Mouse (Mus musculus) liver, embryonic 14.5 days (tissue): Measurements from ENCODE around the gene Ndp. TPM values are rescaled to one million over a fixed set of nuclear protein-coding genes. Genes with fewer than 3 reads are reported as not detected.

Experiments
- ATAC-seq: fragments of 200-750 bp; cut with Nextera tagmentation; 2 replicates; pipeline ENCODE4 v1.8.0; 2017; ENCODE audit warnings: moderate number of reproducible peaks, mild to moderate bottlenecking, moderate library complexity; ENCODE audit not compliant: insufficient read depth
- DNase-seq, 3 experiments: peaks; one replicate each; pipeline ENCODE4 v3.0.0-alpha.2; 2012 to 2013; ENCODE audit warnings: low read depth in 3 of 3, low spot score in 3 of 3
- H3K27ac ChIP-seq: fragments of 300-500 bp; sonication (generic); 2 replicates; pipeline ENCODE4 v1.5.1; 2014; ENCODE audit warnings: moderate library complexity, mild to moderate bottlenecking, control low read depth, inconsistent platforms
- H3K27me3 ChIP-seq: fragments of 300-500 bp; sonication (generic); 2 replicates; pipeline ENCODE4 v1.6.1; 2014; ENCODE audit warnings: mild to moderate bottlenecking, low read length, moderate library complexity; ENCODE audit not compliant: control insufficient read depth, insufficient read depth
- H3K36me3 ChIP-seq: fragments of 300-500 bp; sonication (generic); replicated peaks from 2 replicates; pipeline ENCODE4 v1.6.1; 2014; ENCODE audit warnings: low read depth; ENCODE audit not compliant: control insufficient read depth, insufficient read depth
- H3K4me1 ChIP-seq, 2 experiments: fragments of 200-500 bp in 1 of 2; fragments of 300-500 bp in 1 of 2; sonication (generic) in 1 of 2; replicated peaks; 2 replicates each; pipeline ENCODE4 v1.6.1; 2012 to 2014; ENCODE audit warnings: antibody characterized with exemption in 1 of 2, inconsistent platforms in 1 of 2, low read length in 1 of 2; ENCODE audit not compliant: control insufficient read depth in 2 of 2, insufficient read depth in 2 of 2
- H3K4me2 ChIP-seq: fragments of 300-500 bp; sonication (generic); 2 replicates; pipeline ENCODE4 v1.6.1; 2014; ENCODE audit warnings: low read depth, mild to moderate bottlenecking, control low read depth, moderate library complexity
- H3K4me3 ChIP-seq, 2 experiments: fragments of 200-500 bp in 1 of 2; fragments of 300-500 bp in 1 of 2; sonication (generic) in 1 of 2; 2 replicates each; pipeline ENCODE4 v1.5.1; 2012 to 2014; ENCODE audit warnings: low read depth in 2 of 2, low read length in 2 of 2, mild to moderate bottlenecking in 2 of 2, control low read depth in 1 of 2, inconsistent platforms in 1 of 2, moderate library complexity in 1 of 2; ENCODE audit not compliant: insufficient read depth in 1 of 2
- H3K9ac ChIP-seq: fragments of 300-500 bp; sonication (generic); replicated peaks from 2 replicates; pipeline ENCODE4 v1.6.1; 2014; ENCODE audit warnings: mild to moderate bottlenecking, control low read depth, moderate library complexity
- H3K9me3 ChIP-seq: fragments of 300-500 bp; sonication (generic); 2 replicates; pipeline ENCODE4 v1.6.1; 2016; ENCODE audit warnings: low read length, mixed read lengths; ENCODE audit not compliant: control insufficient read depth
- CTCF ChIP-seq: IDR thresholded peaks from 2 replicates; pipeline ENCODE4 v1.5.1; 2016; ENCODE audit warnings: antibody characterized with exemption, low read depth, control low read depth
- EP300 ChIP-seq: IDR thresholded peaks from 2 replicates; pipeline ENCODE4 v1.6.1; 2016; ENCODE audit warnings: antibody characterized with exemption, low read depth
- WGBS: fragments of 180-500 bp; shearing (Covaris S2); extraction: QIAGEN DNeasy Blood & Tissue Kit; methylation state at CpG from one replicate; pipeline ENCODE4 v1.1.7; 2014; ENCODE audit not compliant: insufficient replicate concordance; 5-methylcytosine and 5-hydroxymethylcytosine counted together
- polyA plus RNA-seq, 2 experiments: library from polyadenylated mRNA; depleted of rRNA in 1 of 2; stranded (reverse) in 1 of 2; unstranded in 1 of 2; fragments of >200 nt; fragmentation: Nextera tagmentation in 1 of 2; extraction: Ambion mirVana in 1 of 2; gene quantifications; 2 replicates each; pipeline versions ENCODE4 v1.2.1 to v1.2.3; 2012 to 2014

Ndp gene
- polyA plus RNA-seq, 2 experiments = not detected

DNA sequence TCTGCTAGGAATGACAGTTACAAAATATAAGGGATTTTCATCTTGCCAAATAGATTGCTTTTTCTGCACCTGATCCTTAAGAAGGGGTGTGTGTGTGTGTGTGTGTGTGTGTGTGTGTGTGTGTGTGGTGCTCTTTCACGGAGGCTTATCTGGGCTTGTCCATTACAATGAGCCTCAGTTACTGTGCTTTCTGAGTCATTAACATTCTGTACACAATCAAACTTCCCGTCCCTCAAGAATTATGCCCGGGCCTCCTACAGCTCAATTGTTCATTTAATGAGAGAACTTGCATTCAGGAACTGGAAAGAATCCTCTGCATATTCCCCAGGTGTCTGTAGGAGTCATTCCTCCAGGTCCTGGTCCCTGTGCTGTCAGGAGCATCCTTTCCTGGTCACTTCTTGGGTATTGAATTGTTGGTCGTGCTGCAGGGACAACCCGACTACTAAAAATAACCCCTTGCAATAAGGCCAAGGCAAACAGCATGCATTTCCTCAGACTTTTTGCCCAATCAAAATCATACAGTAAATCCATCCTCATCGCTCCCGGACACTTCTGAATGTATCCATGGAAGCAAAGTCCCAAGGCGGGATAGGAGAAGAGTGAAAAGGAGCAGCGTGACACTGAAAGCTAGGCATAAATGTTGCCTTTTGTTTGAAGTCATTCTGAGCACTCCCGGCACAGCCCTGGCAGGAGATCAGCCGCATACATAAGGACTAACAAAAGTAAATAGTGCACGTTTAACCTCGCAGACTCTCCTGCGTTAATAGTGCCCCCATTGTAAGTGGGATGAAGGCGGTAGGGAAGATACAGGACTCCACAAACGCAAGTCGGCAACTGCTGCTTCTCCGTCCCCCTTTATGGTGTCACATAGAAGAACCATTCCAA, 1.1 kb downstream of the Ndp start:
- no peaks in the 10 kb centered on the region for H3K36me3 ChIP-seq
- no peaks in the 10 kb centered on the region for H3K4me1 ChIP-seq
- no peak for TF ChIP-seq CTCF
- TF ChIP-seq EP300 = no peak
- no peak overlapping the region for H3K4me3 ChIP-seq
- H3K27me3 ChIP-seq = no peaks in the 10 kb centered on the region
- DNase-seq (no peak), ATAC-seq (no peak)
- 17% methylated on average over 18 of the region's 18 CpGs for WGBS
- no peaks in the 10 kb centered on the region for H3K9me3 ChIP-seq
- H3K4me2 ChIP-seq = no peak overlapping the region
- H3K27ac ChIP-seq = no peak overlapping the region
- no peak overlapping the region for H3K9ac ChIP-seq

DNA sequence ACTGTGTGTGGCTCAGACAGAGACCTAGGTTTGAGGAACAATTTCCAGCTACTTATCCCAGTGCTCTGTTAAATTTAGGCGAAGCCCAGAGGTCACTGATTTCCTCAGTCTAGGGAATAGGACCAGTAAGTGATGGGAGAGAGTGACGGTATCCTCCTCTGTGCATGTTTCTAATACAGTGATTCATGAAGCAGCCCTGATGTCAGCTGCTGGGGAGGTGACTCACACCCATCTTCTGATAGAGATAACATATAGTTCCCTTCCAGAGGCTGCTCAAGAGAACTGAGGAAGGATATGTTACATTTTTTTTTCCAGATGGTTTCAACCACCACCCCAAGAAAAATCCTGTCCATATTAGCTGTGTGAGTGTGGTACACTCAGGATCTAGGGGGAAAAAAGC, 2.9 kb downstream of the Ndp start:
- H3K9ac ChIP-seq = no peak overlapping the region
- ATAC-seq = no peak
- no peaks in the 10 kb centered on the region for H3K27me3 ChIP-seq
- no peaks in the 10 kb centered on the region for H3K36me3 ChIP-seq
- no peak for TF ChIP-seq EP300
- no peak for TF ChIP-seq CTCF
- H3K4me1 ChIP-seq = no peaks in the 10 kb centered on the region
- H3K27ac ChIP-seq = no peak overlapping the region
- H3K4me3 ChIP-seq = no peak overlapping the region
- WGBS = 56% methylated on average over 2 of the region's 2 CpGs
- no peaks in the 10 kb centered on the region for H3K9me3 ChIP-seq
- no peak for DNase-seq
- no peak overlapping the region for H3K4me2 ChIP-seq

DNA sequence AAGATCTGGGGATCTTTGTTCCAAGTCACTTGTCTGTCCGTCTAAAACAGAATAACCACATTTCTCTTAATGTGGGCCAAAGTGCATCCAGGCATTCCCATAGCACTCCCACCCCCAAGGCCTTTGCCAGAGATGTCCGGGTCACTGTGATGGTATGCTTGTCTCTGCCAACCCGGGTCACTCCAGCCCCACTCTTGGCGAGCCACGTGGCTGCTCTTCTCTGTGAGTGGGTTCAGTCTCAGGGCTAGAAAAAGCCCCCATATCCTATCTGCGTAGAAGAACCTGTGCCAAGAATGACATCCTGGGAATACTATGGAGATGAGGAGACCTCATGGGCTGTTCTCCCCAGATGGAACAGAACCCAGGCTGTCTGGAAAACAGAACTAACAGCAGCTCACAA, 4.0 kb downstream of the Ndp start:
- no peaks in the 10 kb centered on the region for H3K27me3 ChIP-seq
- no peak overlapping the region for H3K9ac ChIP-seq
- no peak overlapping the region for H3K4me3 ChIP-seq
- ATAC-seq (no peak), DNase-seq (no peak)
- H3K36me3 ChIP-seq = no peaks in the 10 kb centered on the region
- H3K9me3 ChIP-seq = no peaks in the 10 kb centered on the region
- H3K4me2 ChIP-seq = no peak overlapping the region
- TF ChIP-seq EP300 (no peak), CTCF (no peak)
- no peak overlapping the region for H3K27ac ChIP-seq
- 61% methylated on average over 6 of the region's 6 CpGs for WGBS
- H3K4me1 ChIP-seq = no peaks in the 10 kb centered on the region

DNA sequence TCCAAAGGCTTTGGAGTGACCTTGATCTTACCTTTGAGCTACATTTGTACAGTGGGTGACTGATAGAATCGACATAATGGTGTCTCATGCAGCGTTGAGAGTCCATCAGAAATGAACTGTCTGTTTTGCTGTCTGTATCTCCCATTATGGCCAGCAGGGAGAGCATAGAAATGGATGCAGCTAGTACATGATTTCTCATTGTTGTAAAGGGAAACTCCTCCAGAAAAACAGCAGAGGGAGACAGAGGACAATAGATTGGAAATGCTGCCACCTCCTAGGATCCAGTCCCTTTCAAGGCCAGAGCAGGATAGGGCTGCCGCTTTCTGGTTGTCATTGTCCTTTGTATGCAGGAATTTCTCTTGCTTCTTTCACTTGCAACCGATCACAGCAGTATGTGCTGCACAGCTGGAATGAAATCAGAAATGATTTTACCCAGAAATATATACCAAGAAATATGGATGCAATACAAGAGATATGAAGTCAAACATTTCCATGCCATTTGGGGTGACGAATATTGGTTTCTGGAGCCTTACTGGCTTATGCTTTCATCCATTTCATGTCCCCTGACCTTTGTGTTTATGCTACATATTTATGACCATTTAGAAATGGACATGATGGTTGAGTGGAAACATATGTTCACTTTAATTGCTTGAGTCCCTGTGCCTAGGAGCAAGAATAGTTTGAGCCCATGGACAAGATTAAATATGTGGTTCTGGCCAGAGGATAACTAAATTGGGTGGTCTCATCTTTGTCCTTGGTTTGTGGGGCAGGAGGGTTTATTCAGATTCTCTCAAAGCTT, 17.0 kb downstream of the Ndp start:
- no peak overlapping the region for H3K4me2 ChIP-seq
- H3K4me1 ChIP-seq = no peaks in the 10 kb centered on the region
- 21% methylated on average over 5 of the region's 5 CpGs for WGBS
- TF ChIP-seq EP300 = no peak
- peak; percentile 31 for TF ChIP-seq CTCF
- H3K9me3 ChIP-seq = no peaks in the 10 kb centered on the region
- no peaks in the 10 kb centered on the region for H3K27me3 ChIP-seq
- DNase-seq = no peak
- no peak overlapping the region for H3K4me3 ChIP-seq
- no peak overlapping the region for H3K27ac ChIP-seq
- H3K9ac ChIP-seq = no peak overlapping the region
- ATAC-seq = no peak
- H3K36me3 ChIP-seq = no peaks in the 10 kb centered on the region

DNA sequence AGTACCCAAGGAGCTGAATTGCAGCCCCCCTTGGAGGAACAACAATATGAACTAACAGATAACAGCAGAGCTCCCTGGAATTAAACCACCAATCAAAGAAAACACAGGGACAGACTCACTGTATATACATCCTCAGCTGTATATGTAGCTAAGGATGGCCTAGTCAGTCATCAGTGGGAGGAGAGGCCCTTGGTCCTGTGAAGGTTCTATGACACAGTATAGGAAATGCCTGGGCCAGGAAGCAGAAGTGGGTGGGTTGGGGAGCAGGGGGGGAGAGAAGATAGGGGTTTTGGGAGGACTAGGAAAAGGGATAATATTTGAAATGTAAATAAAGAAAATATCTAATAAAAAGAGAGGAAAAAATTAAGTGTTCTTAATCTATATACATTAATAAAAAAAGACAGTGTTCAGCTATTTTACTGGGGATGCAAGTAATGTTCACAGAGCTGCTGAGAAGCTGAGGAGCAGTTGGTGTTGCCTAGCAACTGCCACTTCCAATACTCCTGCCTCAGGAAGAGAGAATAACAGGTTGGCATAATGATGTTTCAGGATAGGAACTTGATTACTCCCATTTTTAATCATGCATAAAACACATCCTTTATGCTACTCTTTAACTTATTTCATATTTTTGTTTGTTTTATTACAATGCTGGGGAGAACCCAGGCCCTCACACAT, 43.8 kb downstream of the Ndp start:
- no peaks in the 10 kb centered on the region for H3K27me3 ChIP-seq
- no peak overlapping the region for H3K4me3 ChIP-seq
- H3K9ac ChIP-seq = no peak overlapping the region
- no peaks in the 10 kb centered on the region for H3K36me3 ChIP-seq
- H3K4me1 ChIP-seq = no peaks in the 10 kb centered on the region
- H3K9me3 ChIP-seq = no peaks in the 10 kb centered on the region
- H3K4me2 ChIP-seq = no peak overlapping the region
- TF ChIP-seq CTCF (no peak), EP300 (no peak)
- DNase-seq (no peak), ATAC-seq (no peak)
- H3K27ac ChIP-seq = no peak overlapping the region
